Mouse (Mus musculus) kidney, postnatal 4 days (tissue): ENCODE measurements around the gene Gm5890.
"Not testable (repeated sequence)": the region's sequence is repeated elsewhere in the genome, so short reads cannot be mapped to it uniquely, and the experiment has no call there.

Experiments
- DNase-seq, 2 experiments: peaks; one replicate each; pipeline ENCODE4 v3.0.0; 2021; ENCODE audit warnings: mixed read lengths in 2 of 2

The Gm5890 gene

DNA sequence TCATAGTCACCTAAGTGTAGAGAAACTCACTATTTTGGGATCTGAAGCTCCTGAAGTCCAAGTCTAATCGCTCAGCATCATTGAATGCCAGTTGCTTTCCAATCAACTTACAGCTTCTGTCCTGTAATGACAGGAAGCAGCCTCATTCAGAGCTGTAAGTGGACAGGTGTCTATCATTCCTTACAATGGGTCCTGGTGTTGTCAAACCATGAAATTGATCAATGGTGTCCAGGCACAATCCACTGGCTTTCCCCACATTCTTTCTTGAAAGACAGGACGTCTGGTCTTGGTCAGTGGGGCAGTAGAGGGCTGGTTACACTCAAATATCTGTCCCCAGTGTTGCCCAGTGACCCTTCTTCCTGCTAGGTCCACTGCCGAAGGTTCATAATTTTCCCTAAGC is at the start of gene Gm5890:
Gm5890 (minus strand) TSS at position 101 of the 400 bp plus-strand sequence.
- DNase-seq = not testable (repeated sequence)

DNA sequence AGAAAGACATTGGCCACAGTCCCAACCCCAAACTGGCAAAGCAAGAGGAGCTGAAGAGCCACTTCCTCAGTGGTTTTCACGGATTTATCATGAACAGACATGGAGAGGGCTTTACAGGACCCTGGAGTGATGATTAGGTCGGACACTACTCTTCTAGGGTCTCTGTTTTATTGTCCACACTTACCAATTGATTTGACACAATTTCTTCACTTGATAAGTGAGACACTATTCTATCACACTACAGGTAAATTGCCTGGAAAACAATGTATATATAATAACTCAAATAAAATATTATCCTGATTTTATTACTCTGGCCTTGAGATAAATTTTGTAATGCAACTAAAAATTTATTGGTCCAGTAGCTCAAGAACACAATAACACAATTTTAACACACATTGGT is 28.9 kb downstream of the Gm5890 start, which contains the start of gene Gm4498:
Gm4498 (minus strand) TSS at position 101 of the 400 bp plus-strand sequence.
- not testable (repeated sequence) for DNase-seq
